Mouse (Mus musculus): ENCODE results near the gene Fkbp9.
A peak's percentile ranks its signal among the peaks of the same experiment; 100 is the strongest.

Fkbp9 gene

GRCm38 (mm10) chr6:56906121-56906846 lies 74.4 kb downstream of the Fkbp9 start:
- DNase-seq = no peak

- DNase-seq = no peak
Measured at GRCm38 (mm10) chr6:56907973-56908372, 76.1 kb downstream of the Fkbp9 start.

- no peak for DNase-seq
Measured at GRCm38 (mm10) chr6:56908397-56908796, 76.5 kb downstream of the Fkbp9 start.

DNA sequence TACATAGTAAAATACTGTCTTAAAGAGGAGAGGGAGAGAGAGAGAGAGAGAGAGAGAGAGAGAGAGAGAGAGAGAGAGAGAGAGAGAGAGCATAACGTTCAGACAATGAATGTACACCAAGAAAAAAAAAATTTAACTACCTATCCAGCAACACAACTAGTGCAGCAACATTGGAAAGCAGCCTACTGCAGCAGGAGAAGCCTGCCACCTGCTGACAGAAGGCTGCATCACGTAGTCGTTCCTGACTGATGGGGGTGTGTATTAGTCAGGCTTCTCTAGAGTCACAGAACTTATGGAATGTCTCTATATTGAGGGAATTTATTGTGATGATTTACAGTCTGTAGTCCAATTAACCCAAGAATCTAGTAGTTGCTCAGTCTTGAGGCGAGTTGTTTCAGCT lies 77.1 kb downstream of the Fkbp9 start:
- DNase-seq = no peak

DNA sequence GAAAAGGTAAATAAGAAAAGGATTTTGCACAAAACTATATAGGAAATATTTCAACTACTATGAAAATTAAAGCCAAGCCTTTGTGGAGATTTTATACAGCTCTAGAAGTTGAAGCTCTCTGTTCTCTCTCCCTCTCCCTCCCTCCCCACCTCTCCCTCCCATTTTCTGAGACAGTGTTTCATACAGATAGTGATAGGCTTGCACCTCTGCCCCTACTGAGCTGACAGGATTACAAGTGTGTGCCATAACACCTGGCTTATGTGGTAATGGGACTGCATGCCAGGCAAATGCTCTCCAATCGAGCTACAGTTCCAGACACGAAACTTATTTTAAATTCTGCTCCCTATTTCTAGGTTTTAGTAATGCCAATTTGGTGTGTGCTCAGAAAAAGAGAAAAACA lies 79.1 kb downstream of the Fkbp9 start:
- no peak for DNase-seq

GRCm38 (mm10) chr6:56913092-56913858 lies 81.4 kb downstream of the Fkbp9 start:
- DNase-seq = no peak

DNA sequence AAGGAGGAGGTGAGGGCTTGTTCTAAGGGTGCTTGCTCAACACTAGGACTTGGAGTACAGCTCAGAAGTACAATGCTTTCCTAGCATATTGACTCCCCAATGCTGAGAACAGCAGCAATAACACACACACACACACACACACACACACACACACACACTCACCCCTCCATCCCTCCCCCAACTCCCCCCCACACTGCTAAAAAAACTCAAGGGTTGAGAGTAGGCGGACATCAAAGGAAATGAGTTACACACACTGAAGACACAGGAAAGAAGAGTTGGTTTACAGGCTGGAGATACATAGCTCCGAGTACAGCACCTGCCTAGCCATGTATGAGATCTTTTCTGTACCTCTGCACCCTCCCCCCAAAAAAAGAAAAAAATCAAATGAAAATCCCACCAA lies 84.4 kb downstream of the Fkbp9 start:
- peak in 1 of 2 experiments; percentile 37 for DNase-seq

DNA sequence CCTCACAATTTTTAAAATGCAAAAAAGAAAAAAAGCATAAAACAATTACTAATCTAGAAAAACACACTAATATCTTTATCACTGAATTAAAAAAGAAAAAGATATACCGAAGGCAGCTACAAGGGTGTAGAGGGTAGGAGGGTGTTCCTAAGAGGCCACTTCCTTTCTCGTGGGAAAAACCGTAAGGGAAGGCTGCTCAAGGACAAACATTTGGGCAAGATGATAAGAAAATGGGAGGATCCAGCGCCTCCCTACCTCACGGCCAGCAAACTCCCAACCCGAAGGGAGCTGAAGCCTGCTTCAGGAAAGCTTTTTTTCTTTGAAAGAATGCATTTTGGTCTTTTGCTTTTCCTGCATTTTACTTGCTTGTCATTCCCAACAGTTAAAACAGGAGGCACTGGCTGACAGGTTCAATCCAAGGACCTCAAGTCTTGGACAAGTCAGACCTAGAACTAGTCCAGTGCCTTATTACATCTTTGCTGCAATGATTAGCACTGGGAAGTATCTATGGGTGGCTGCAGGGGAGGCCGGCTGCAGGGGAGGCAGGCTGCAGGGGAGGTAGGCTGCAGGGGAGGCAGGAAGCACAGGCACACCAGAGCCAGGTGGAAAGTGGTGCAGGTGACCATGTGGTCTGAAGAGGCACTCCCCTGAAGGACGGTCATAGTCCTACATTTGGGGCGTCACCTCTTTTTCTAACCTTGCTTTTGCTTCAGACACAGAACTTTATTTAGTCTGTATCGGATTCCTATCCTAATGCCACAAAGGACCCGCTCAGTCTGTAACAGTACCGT lies 85.9 kb downstream of the Fkbp9 start:
- DNase-seq = no peak

DNA sequence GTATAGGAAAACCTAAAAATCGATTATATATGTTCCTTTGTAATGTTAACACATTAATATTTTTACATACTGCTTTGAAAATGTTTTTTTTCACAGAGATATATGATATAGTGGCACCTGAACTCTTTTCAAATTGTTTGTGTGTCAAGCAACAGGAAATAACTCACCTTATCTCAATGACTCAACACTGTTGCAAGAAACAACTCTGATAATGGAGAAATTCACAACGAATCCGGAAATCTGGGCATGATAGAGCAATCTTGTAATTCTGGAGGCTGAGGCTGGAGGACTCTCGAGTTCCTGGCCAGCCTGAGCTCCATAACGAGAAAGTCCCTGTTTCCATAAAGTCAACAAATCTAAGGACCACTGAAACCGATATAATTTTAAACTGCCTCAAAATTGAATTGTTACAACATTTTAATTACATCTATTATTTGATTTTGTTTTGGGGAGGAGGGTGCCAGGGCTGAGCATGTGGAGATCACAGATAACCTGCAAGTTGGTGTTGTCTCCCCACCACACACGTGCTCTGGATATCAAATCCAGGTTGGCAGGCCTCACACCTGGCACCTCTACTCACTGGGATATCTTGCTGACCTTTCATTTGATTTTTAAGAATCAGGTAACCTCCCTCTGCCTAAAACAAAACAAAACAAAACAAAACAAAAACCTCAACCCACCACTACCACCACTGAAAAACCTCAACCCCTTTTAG lies 87.6 kb downstream of the Fkbp9 start:
- no peak for DNase-seq

GRCm38 (mm10) chr6:56920222-56921092 lies 88.6 kb downstream of the Fkbp9 start:
- no peak for DNase-seq

DNA sequence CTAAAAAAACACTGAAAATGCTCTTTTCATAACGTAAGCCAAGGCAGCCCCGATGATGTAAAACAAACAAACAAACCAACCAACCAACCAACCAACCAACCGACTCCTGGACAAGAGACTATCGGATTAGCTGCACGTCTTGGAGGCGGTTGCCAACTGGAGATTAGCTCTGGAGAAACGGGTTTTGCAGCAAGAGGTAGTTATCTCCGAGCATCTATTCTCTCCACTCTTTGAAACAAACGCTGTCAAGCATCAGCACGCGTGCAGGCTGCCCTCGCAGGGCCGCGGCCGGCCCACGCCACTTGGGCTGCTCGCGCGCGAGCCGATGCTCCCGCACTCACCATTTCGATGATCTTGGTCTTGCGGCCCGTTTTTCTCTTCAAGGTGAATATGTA lies 91.5 kb downstream of the Fkbp9 start:
- DNase-seq = no peak

DNA sequence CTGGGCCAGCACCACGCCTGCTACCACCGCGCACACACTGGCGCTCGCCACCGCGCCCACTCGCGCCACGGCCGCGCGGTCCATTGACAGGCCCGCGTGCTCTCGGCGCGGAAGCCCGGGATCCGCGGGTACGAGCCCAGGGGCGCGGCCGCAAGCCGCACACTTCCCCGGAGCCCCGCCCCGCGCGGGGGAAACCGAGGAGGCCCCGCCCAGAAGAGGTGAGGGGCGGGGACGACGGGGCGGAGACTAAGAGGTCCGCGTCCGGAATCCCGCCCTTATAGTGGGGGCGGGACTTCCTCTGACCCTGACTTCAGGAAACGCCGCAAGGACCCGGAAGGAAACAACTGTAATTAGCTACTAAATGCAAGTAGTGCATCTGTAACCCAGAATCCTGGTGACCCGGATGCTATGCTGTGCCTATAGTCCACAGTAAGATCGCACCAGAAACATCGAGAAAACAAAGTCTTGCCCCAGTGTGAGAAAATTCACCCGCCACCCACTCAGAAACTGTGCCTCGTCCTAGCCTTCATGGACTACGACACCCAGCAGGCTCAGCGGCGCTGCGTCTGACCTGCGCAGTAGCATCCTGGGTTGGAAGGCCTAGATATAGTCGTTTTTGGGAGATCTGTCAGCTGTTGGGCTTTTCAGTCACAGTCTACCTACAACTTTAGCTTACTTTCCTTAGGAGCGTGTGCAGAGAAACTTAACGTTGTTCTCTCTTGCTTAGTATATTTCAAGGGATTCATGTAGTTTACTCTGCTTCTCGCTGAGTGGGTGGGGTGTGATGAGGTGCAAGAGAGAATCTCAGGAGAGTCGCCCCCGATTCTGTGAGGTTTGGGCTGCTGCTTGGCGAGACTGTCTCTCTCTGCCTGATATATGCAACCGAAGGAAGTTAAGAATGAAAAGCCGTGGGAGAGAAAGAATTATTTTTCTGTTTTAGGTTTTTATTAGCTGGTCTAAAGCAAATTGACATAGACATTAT lies 92.2 kb downstream of the Fkbp9 start, which contains the start of the genes Nt5c3 and Vmn1r4:
Gene Nt5c3, minus strand, starts transcription at position 207 of the 982 bp plus-strand sequence.
Gene Vmn1r4, plus strand, starts transcription at position 290 of the 982 bp plus-strand sequence.
- peak; percentile 86 to 87 for DNase-seq

Measured in thymus, adult 18-20 months (tissue).